Mouse (Mus musculus): ENCODE data around the gene Cers6.

DNA sequence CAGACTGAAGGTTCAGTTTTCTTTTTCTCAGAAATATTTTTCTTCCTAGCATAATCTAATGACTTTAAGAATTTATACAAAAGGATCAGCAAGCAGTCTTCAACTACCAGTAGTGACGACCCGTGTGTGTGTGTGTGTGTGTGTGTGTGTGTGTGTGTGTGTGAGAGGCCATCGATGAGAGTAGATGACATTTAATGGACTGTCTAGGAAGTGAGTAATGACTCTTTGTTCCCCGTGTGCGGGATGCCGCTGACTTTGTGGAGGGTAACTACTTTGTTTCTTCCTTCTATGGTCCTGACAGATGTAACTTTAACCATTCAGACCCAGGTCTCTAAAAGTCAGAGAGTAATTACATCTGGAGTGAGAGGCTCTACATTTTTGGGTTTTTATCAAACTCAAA is 2.3 kb downstream of the Cers6 start:
- TF ChIP-seq CTCF (IDR thresholded peaks at IDR 0.05; ENCODE audit: low read depth, low read length) (no peak), POLR2A (IDR thresholded peaks at IDR 0.05; ENCODE audit: extremely low read depth, insufficient read depth, low read length) (no peak)

Data from liver, adult 2 months (tissue).